ENCODE assay signal across 8 mouse cellular contexts in genomic region chr6:124480295-124480694, GRCm38 (mm10). TPM values are rescaled to one million over a fixed set of nuclear protein-coding genes. Genes with fewer than 3 reads are reported as not detected.
DNase-seq lines count a peak whose midpoint lies in the region; ATAC-seq lines count a peak whose summit lies in the region.

No protein-coding gene starts in this region.

- no peak for DNase-seq in frontal cortex, postnatal 25 days (ENCODE audit: low spot score in 2 of 2)
- peak; percentile 54 for DNase-seq in lung, postnatal 10 days
- DNase-seq in lung, postnatal 4 days = no peak
- peak; percentile 78 for DNase-seq in retina, embryonic 14.5 days (ENCODE audit: low spot score)
- DNase-seq in heart, postnatal 4 days = no peak
- no peak for DNase-seq in frontal cortex, postnatal 10 days (ENCODE audit: low spot score in 2 of 2)

- peak; percentile 35 for ATAC-seq in frontal cortex, adult (ENCODE audit: low TSS enrichment)
- ATAC-seq in common myeloid progenitor, adult 5-6 weeks (replicated peaks; ENCODE audit: low read depth, poor library complexity, severe bottlenecking) = peak; percentile 17; the same call in 1 of the 2 replicates

RNA-seq across cellular contexts. Expression of gene C1rl, which starts 12.6 kb away (rescaled TPM):
- 1.9 and 2.7 TPM in 2 replicates for total RNA-seq in common myeloid progenitor, adult 5-6 weeks (2017)
- under 1 TPM; 0.63 to 0.76 TPM for total RNA-seq in heart, postnatal 4 days (2021)

RNA-seq across cellular contexts. Expression of gene Clstn3, which starts 15.7 kb away (rescaled TPM):
- 12.5 and 15.8 TPM in 2 replicates for total RNA-seq in common myeloid progenitor, adult 5-6 weeks (2017)
- under 1 TPM; 0.65 to 0.79 TPM for total RNA-seq in heart, postnatal 4 days (2021)

RNA-seq across cellular contexts. Expression of gene C1ra, which starts 31.9 kb away (rescaled TPM):
- 1.7 and 3.9 TPM in 2 replicates for total RNA-seq in common myeloid progenitor, adult 5-6 weeks (2017)
- 1 to 10 TPM; 3.4 to 3.8 TPM for total RNA-seq in heart, postnatal 4 days (2021)

Comparison
In these comparisons a context has a peak if more than half of its experiments do, and no peak if none do; other contexts are left out.
1. DNase-seq: peak in lung, postnatal 10 days (single experiment) and retina, embryonic 14.5 days (single experiment); none in frontal cortex, postnatal 25 days (0 of 2), lung, postnatal 4 days (0 of 2), heart, postnatal 4 days (single experiment) and frontal cortex, postnatal 10 days (0 of 2).